Mouse (Mus musculus) gastrocnemius, adult 2 months (tissue): Measurements from ENCODE around the gene Fam19a5. TPM values are rescaled to one million over a fixed set of nuclear protein-coding genes. Genes with fewer than 3 reads are reported as not detected.

Source experiments
- DNase-seq: peaks from one replicate; pipeline ENCODE4 v3.0.0; 2022
- H3K27ac ChIP-seq: fragments of 200-600 bp; 2 replicates; pipeline ENCODE4 v1.8.1; 2022; ENCODE audit warnings: mild to moderate bottlenecking
- H3K4me3 ChIP-seq: fragments of 200-600 bp; 2 replicates; pipeline ENCODE4 v1.8.1; 2022; ENCODE audit warnings: mild to moderate bottlenecking, moderate library complexity
- CTCF ChIP-seq: fragments of 200-600 bp; IDR thresholded peaks from 2 replicates; pipeline ENCODE4 v1.8.1; 2022; ENCODE audit warnings: antibody characterized with exemption, mild to moderate bottlenecking, moderate library complexity
- intact Hi-C: fragments of 180-260 bp; cut with DNase I; formaldehyde crosslinking; loops from one replicate; pipeline ENCODE4 v1.15.1; 2025
- total RNA-seq, 2 experiments: library from RNA; stranded (reverse); gene quantifications; 2 replicates each; pipeline ENCODE4 v1.2.3; 2021

Gene Fam19a5
- total RNA-seq, 2 experiments from 2014 or later, result 2.4 to 3.2 TPM

DNA sequence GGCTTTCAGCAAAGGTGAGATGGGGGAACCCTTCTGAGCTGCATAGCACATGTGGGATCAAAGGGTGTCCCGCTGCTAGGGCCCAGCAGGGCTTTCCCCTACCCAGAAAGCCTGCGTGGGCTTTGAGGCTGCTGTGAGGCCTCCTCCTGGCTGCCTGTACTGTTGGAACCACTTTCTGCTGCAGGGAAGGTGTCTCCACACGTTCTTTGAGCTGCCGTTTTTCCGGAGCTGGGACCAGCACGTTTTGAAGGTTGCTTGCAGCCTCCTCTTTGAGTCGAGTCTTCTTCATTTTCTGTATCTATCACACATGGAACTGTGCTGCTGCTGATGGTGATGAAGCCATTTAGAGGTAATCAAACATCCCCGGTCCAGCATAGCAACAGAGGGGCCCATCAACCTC is 7.5 kb downstream of the Fam19a5 start:
- intact Hi-C loops, result no loop called here
- no peak overlapping the region for H3K4me3 ChIP-seq
- no peak for TF ChIP-seq CTCF
- DNase-seq, result no peak
- H3K27ac ChIP-seq, result no peak overlapping the region

- intact Hi-C loops, result no loop called here
- DNase-seq, result no peak
- no peak overlapping the region for H3K4me3 ChIP-seq
- H3K27ac ChIP-seq, result no peak overlapping the region
- no peak for TF ChIP-seq CTCF
Measured at GRCm38 (mm10) chr15:87555811-87556210, 11.7 kb downstream of the Fam19a5 start.

GRCm38 (mm10) chr15:87564331-87564730 is 20.2 kb downstream of the Fam19a5 start:
- no peak for DNase-seq
- intact Hi-C loops, result no loop called here
- H3K4me3 ChIP-seq, result no peak overlapping the region
- no peak for TF ChIP-seq CTCF
- no peak overlapping the region for H3K27ac ChIP-seq

- no peak for TF ChIP-seq CTCF
- no peak overlapping the region for H3K4me3 ChIP-seq
- no peak for DNase-seq
- intact Hi-C loops, result no loop called here
- no peak overlapping the region for H3K27ac ChIP-seq
Measured at GRCm38 (mm10) chr15:87566040-87566929, 22.2 kb downstream of the Fam19a5 start.

- no peak for TF ChIP-seq CTCF
- Histone ChIP-seq H3K4me3 (no peak overlapping the region), H3K27ac (no peak overlapping the region)
- intact Hi-C loops, result no loop called here
- peak; percentile 19 for DNase-seq
Measured at GRCm38 (mm10) chr15:87570182-87570581, 26.1 kb downstream of the Fam19a5 start.

DNA sequence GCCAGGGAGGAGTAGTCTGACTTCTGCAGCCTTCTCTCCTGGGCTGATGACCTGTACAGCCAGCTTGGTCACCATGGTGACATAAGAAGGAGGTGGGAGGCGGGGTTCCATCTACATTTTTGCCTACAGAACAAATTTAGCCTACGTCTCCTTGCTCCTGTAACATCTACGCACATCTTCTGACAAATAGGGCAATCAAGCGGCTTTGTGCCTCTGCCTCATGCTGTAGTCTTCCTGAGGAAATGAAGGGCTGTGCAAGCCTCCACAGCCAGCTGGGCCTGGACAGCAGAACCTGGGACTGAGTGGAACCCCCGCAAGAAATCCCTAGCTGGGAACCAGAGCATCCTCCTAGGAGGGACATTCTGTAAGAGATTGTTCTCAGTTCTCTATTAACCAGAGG is 35.8 kb downstream of the Fam19a5 start:
- intact Hi-C loops, result no loop called here
- Histone ChIP-seq H3K27ac (no peak overlapping the region), H3K4me3 (no peak overlapping the region)
- DNase-seq, result no peak
- TF ChIP-seq CTCF, result no peak

DNA sequence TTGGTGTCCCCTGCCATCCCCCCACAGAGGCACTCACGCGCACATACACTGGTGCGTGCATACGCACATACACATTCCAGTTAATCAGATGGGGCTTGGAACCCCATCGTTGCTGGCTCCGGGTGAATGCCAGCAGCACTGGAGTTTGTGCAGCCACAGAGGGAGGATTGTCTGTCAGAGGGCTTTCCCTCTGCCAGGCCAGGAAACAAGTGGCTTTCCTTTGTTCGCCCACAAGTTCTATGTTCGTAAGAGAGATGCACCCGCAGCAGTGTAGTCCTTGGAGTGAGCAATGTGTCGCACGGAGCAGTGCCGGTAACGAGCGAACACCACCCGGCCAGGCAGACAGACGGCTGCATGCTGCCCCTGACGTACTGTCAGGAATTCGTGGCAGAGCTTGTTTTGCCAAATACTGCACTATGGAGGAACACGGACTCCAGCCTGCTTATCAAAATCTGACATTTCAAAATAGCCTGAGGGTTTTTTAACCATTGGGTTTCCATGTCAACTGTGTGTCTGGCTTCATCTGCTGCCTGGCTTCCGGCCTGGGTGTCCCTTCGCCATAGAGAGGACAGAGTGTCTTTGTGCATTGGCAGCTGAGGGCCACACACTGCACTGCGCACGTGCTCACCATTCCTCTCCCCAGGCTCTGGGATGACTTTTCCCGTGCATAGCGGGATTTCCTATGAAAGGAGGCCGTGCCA is 40.0 kb downstream of the Fam19a5 start:
- no peak for DNase-seq
- H3K4me3 ChIP-seq, result no peak overlapping the region
- TF ChIP-seq CTCF, result no peak
- intact Hi-C loops, result no loop called here
- H3K27ac ChIP-seq, result no peak overlapping the region

DNA sequence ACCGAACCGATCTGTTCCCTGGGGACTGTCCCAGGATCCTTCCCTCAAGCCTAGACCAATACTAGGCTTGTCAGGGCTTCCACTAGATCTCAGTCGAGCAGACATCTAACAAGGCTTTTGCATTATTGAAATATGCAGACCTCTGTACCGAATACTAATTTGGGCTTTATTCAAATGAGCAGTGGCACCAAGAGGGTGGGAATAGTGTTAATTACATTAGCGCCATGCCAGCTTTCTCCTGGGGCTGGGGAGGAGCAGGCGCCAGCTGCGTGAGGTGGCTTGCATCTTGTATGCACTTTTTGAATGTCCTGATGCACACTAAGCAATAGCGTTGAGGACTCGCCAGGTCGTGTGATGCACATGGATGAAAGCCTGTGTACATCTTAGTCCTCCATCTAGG is 46.9 kb downstream of the Fam19a5 start:
- H3K27ac ChIP-seq, result no peak overlapping the region
- no peak for DNase-seq
- TF ChIP-seq CTCF, result no peak
- intact Hi-C loops, result no loop called here
- H3K4me3 ChIP-seq, result no peak overlapping the region

- TF ChIP-seq CTCF, result no peak
- Histone ChIP-seq H3K27ac (no peak overlapping the region), H3K4me3 (no peak overlapping the region)
- intact Hi-C loops, result no loop called here
- DNase-seq, result no peak
Measured at GRCm38 (mm10) chr15:87596731-87597130, 52.6 kb downstream of the Fam19a5 start.

- H3K27ac ChIP-seq, result no peak overlapping the region
- no peak for DNase-seq
- intact Hi-C loops, result no loop called here
- TF ChIP-seq CTCF, result no peak
- H3K4me3 ChIP-seq, result no peak overlapping the region
Measured at GRCm38 (mm10) chr15:87597149-87597548, 53.0 kb downstream of the Fam19a5 start.

- intact Hi-C loops, result no loop called here
Measured at GRCm38 (mm10) chr15:87597766-87598165, 53.7 kb downstream of the Fam19a5 start.

GRCm38 (mm10) chr15:87598636-87599035 is 54.5 kb downstream of the Fam19a5 start:
- no peak for TF ChIP-seq CTCF
- DNase-seq, result no peak
- intact Hi-C loops, result no loop called here
- no peak overlapping the region for H3K27ac ChIP-seq
- no peak overlapping the region for H3K4me3 ChIP-seq

More at GRCm38 (mm10) chr15:87597766-87598165, 53.7 kb downstream of the Fam19a5 start:
- Histone ChIP-seq H3K4me3 (no peak overlapping the region), H3K27ac (no peak overlapping the region)
- TF ChIP-seq CTCF, result no peak
- DNase-seq, result no peak

- Histone ChIP-seq H3K4me3 (no peak overlapping the region), H3K27ac (no peak overlapping the region)
- no peak for DNase-seq
- intact Hi-C loops, result no loop called here
- TF ChIP-seq CTCF, result no peak
Measured at GRCm38 (mm10) chr15:87603316-87603715, 59.2 kb downstream of the Fam19a5 start.
